Mouse (Mus musculus) layer of hippocampus, adult 9-10 months (tissue): Measurements from ENCODE around the gene Map3k14.

Source experiments
- DNase-seq: peaks from one replicate; pipeline ENCODE4 v3.0.0; 2022; ENCODE audit warnings: low spot score

The Map3k14 gene

GRCm38 (mm10) chr11:103174411-103174832, 92.8 kb downstream of the Map3k14 start:
- DNase-seq: no peak

GRCm38 (mm10) chr11:103173771-103174344, 93.4 kb downstream of the Map3k14 start:
- no peak for DNase-seq

- no peak for DNase-seq
Observed at GRCm38 (mm10) chr11:103173041-103173770, 94.1 kb downstream of the Map3k14 start.

- DNase-seq: no peak
Observed at GRCm38 (mm10) chr11:103172392-103173040, 94.8 kb downstream of the Map3k14 start.

GRCm38 (mm10) chr11:103171703-103172391, 95.4 kb downstream of the Map3k14 start:
- no peak for DNase-seq

- DNase-seq: no peak
Observed at GRCm38 (mm10) chr11:103171286-103171620, 96.0 kb downstream of the Map3k14 start.

GRCm38 (mm10) chr11:103170494-103171285, 96.6 kb downstream of the Map3k14 start, which contains the start of gene Fmnl1:
Gene Fmnl1, plus strand, starts transcription at chr11:103171107.
- no peak for DNase-seq

GRCm38 (mm10) chr11:103170111-103170493, 97.2 kb downstream of the Map3k14 start:
- DNase-seq: no peak
